In the genomic region with DNA sequence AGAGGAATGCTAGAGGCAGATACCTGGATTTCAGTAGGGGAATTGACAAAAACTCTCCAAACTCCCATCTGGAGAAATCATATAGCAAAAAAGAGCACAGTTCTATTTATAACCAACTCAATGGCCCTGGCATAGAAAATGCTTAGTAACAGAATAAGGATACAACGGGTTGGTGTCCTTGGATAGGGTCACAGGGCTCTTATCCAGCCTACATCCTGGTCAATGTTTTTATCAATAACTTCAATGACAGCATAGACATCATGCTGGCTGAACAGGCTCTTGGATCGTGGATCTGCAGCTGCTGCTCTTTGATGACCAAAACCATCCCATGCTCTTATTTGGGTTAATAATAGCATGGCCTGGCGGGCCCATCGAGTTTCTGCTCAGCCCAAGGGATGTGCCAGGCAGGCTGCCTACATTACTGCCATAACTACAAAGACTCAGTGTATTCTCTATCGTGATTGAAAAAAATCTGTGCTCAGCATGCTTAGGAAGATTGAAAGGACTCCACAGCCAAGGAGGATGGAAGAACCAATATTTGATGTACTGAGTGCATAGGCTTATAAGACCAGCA, we compare ENCODE assay signal across 19 mouse cellular contexts. TPM values are rescaled to one million over a fixed set of nuclear protein-coding genes. Genes with fewer than 3 reads are reported as not detected.
DNase-seq lines count a peak whose midpoint lies in the region; ATAC-seq and TF ChIP-seq lines count a peak whose summit lies in the region.
"Had no signal": no experiment of that assay in that cellular context is flagged by ENCODE, and none has a peak within 500 bp of the region (broad histone marks: within the 10 kb centered on the region; RNA-seq: fewer than 3 reads in every experiment).

No protein-coding gene starts in this region.

- H3K4me1 ChIP-seq in forebrain, embryonic 15.5 days = 0 out of 2 replicates have a peak, but pooled peaks cover 2% of the 10 kb centered on the region
- no peaks in the 10 kb centered on the region for H3K4me1 ChIP-seq in forebrain, embryonic 11.5 days (replicated peaks; ENCODE audit: control insufficient read depth, insufficient read depth, low read length)
- H3K4me1 ChIP-seq in hindbrain, postnatal 0 days (ENCODE audit: insufficient read depth, low read length) = peaks cover 6% of the 10 kb centered on the region; the same call in 1 of the 2 replicates
- H3K4me1 ChIP-seq in hindbrain, embryonic 13.5 days (replicated peaks) = no peaks in the 10 kb centered on the region; the same call in 1 of the 2 replicates
- peaks cover 4% of the 10 kb centered on the region for H3K4me1 ChIP-seq in midbrain, embryonic 15.5 days
- H3K4me1 ChIP-seq in midbrain, embryonic 14.5 days (ENCODE audit: control insufficient read depth, insufficient read depth, low read length) = no peaks in the 10 kb centered on the region
- H3K4me1 ChIP-seq in heart, embryonic 13.5 days = peaks cover 27% of the 10 kb centered on the region
- H3K4me1 ChIP-seq: hindbrain, embryonic 10.5 days; midbrain, embryonic 12.5 days had no signal

- H3K27ac ChIP-seq in forebrain, embryonic 15.5 days (replicated peaks) = no peak overlapping the region
- no peak overlapping the region for H3K27ac ChIP-seq in forebrain, embryonic 11.5 days (ENCODE audit: low read depth, low read length)
- H3K27ac ChIP-seq in hindbrain, postnatal 0 days = peak overlapping the region; percentile 74; the same call in 1 of the 2 replicates
- H3K27ac ChIP-seq in hindbrain, embryonic 13.5 days = no peak overlapping the region
- no peak overlapping the region for H3K27ac ChIP-seq in midbrain, embryonic 15.5 days
- H3K27ac ChIP-seq in midbrain, embryonic 14.5 days (replicated peaks; ENCODE audit: low read depth, low read length) = no peak overlapping the region
- H3K27ac ChIP-seq in heart, embryonic 13.5 days (replicated peaks) = peak overlapping the region; percentile 74; the same call in 1 of the 2 replicates
- H3K27ac ChIP-seq: hindbrain, embryonic 10.5 days; midbrain, embryonic 12.5 days; neural tube, embryonic 13.5 days had no signal

- ATAC-seq in forebrain, embryonic 15.5 days (replicated peaks) = peak; percentile 41; the same call in 1 of the 2 replicates
- no peak for ATAC-seq in forebrain, embryonic 11.5 days (replicated peaks; ENCODE audit: low FRiP score)
- ATAC-seq in hindbrain, postnatal 0 days = peak; percentile 72
- no peak for ATAC-seq in hindbrain, embryonic 13.5 days (ENCODE audit: low FRiP score)
- peak; percentile 80 for ATAC-seq in midbrain, embryonic 15.5 days (replicated peaks)
- ATAC-seq in midbrain, embryonic 14.5 days (ENCODE audit: low FRiP score, low TSS enrichment) = no peak
- no peak for ATAC-seq in heart, embryonic 13.5 days (ENCODE audit: extremely low read depth, insufficient number of reproducible peaks, low FRiP score, low TSS enrichment)

- no peak for DNase-seq in forebrain, embryonic 11.5 days (ENCODE audit: low spot score)
- DNase-seq in hindbrain, postnatal 0 days (ENCODE audit: low spot score) = peak; percentile 35
- DNase-seq in midbrain, embryonic 14.5 days = no peak
- DNase-seq in retina, embryonic 14.5 days (ENCODE audit: low spot score) = no peak
- DNase-seq: adrenal gland, adult 8-10 months; cerebellum, adult 9-10 months; embryo, embryonic 11 days; kidney, adult 11 months; kidney, postnatal 25 days; lung, postnatal 14 days had no signal

- H3K36me3 ChIP-seq in forebrain, embryonic 15.5 days = no peaks in the 10 kb centered on the region
- H3K36me3 ChIP-seq in forebrain, embryonic 11.5 days (ENCODE audit: control insufficient read depth, insufficient read depth, low read length) = no peaks in the 10 kb centered on the region
- H3K36me3 ChIP-seq in hindbrain, postnatal 0 days (ENCODE audit: insufficient read depth, low read length) = no peaks in the 10 kb centered on the region
- H3K36me3 ChIP-seq in hindbrain, embryonic 13.5 days = no peaks in the 10 kb centered on the region
- H3K36me3 ChIP-seq in midbrain, embryonic 15.5 days (replicated peaks) = no peaks in the 10 kb centered on the region
- H3K36me3 ChIP-seq in midbrain, embryonic 14.5 days (ENCODE audit: control insufficient read depth, insufficient read depth, low read length) = no peaks in the 10 kb centered on the region
- no peaks in the 10 kb centered on the region for H3K36me3 ChIP-seq in heart, embryonic 13.5 days
- H3K36me3 ChIP-seq: hindbrain, embryonic 10.5 days; midbrain, embryonic 12.5 days; neural tube, embryonic 13.5 days had no signal

- H3K4me3 ChIP-seq in forebrain, embryonic 15.5 days = no peak overlapping the region
- H3K4me3 ChIP-seq in forebrain, embryonic 11.5 days (ENCODE audit: low read depth, low read length) = no peak overlapping the region
- H3K4me3 ChIP-seq in hindbrain, postnatal 0 days (ENCODE audit: low read length) = no peak overlapping the region
- H3K4me3 ChIP-seq in hindbrain, embryonic 13.5 days = no peak overlapping the region
- no peak overlapping the region for H3K4me3 ChIP-seq in midbrain, embryonic 15.5 days
- no peak overlapping the region for H3K4me3 ChIP-seq in midbrain, embryonic 14.5 days (replicated peaks; ENCODE audit: low read depth, low read length)
- H3K4me3 ChIP-seq in heart, embryonic 13.5 days = no peak overlapping the region
- H3K4me3 ChIP-seq: erythroblast, embryonic 14.5 days; hindbrain, embryonic 10.5 days; midbrain, embryonic 12.5 days; neural tube, embryonic 13.5 days had no signal

- WGBS in forebrain, embryonic 15.5 days = 70% methylated on average over 5 of the region's 5 CpGs
- 85% methylated on average over 5 of the region's 5 CpGs for WGBS in forebrain, embryonic 11.5 days
- 50% methylated on average over 5 of the region's 5 CpGs for WGBS in hindbrain, postnatal 0 days
- WGBS in hindbrain, embryonic 13.5 days = 81% methylated on average over 5 of the region's 5 CpGs
- WGBS in midbrain, embryonic 15.5 days = 62% methylated on average over 5 of the region's 5 CpGs
- WGBS in midbrain, embryonic 14.5 days = 72% methylated on average over 5 of the region's 5 CpGs
- 61% methylated on average over 5 of the region's 5 CpGs for WGBS in heart, embryonic 13.5 days

- no peak overlapping the region for H3K4me2 ChIP-seq in forebrain, embryonic 15.5 days (replicated peaks)
- no peak overlapping the region for H3K4me2 ChIP-seq in forebrain, embryonic 11.5 days (ENCODE audit: low read depth, low read length, severe bottlenecking)
- H3K4me2 ChIP-seq in hindbrain, postnatal 0 days (ENCODE audit: low read depth, low read length) = no peak overlapping the region
- no peak overlapping the region for H3K4me2 ChIP-seq in hindbrain, embryonic 13.5 days
- H3K4me2 ChIP-seq in midbrain, embryonic 15.5 days = no peak overlapping the region
- H3K4me2 ChIP-seq in midbrain, embryonic 14.5 days (ENCODE audit: low read length) = no peak overlapping the region
- H3K4me2 ChIP-seq in heart, embryonic 13.5 days = no peak overlapping the region
- H3K4me2 ChIP-seq: liver, embryonic 11.5 days; midbrain, embryonic 12.5 days; neural tube, embryonic 13.5 days had no signal

- no peaks in the 10 kb centered on the region for H3K9me3 ChIP-seq in forebrain, embryonic 15.5 days
- no peaks in the 10 kb centered on the region for H3K9me3 ChIP-seq in forebrain, embryonic 11.5 days (ENCODE audit: control insufficient read depth, low read length)
- H3K9me3 ChIP-seq in hindbrain, postnatal 0 days (ENCODE audit: low read length) = no peaks in the 10 kb centered on the region
- no peaks in the 10 kb centered on the region for H3K9me3 ChIP-seq in hindbrain, embryonic 13.5 days
- no peaks in the 10 kb centered on the region for H3K9me3 ChIP-seq in midbrain, embryonic 15.5 days
- H3K9me3 ChIP-seq in midbrain, embryonic 14.5 days (ENCODE audit: control insufficient read depth, low read length) = no peaks in the 10 kb centered on the region
- H3K9me3 ChIP-seq in heart, embryonic 13.5 days = no peaks in the 10 kb centered on the region
- H3K9me3 ChIP-seq: hindbrain, embryonic 10.5 days; midbrain, embryonic 12.5 days; neural tube, embryonic 13.5 days had no signal

- TF ChIP-seq CTCF in hindbrain, postnatal 0 days (IDR thresholded peaks at IDR 0.05; ENCODE audit: low read depth) = no peak

- no peak overlapping the region for H3K9ac ChIP-seq in forebrain, embryonic 15.5 days (replicated peaks)
- no peak overlapping the region for H3K9ac ChIP-seq in forebrain, embryonic 11.5 days (ENCODE audit: low read length)
- H3K9ac ChIP-seq in hindbrain, postnatal 0 days (replicated peaks; ENCODE audit: low read length) = no peak overlapping the region
- H3K9ac ChIP-seq in hindbrain, embryonic 13.5 days = no peak overlapping the region
- no peak overlapping the region for H3K9ac ChIP-seq in midbrain, embryonic 15.5 days
- H3K9ac ChIP-seq in midbrain, embryonic 14.5 days (replicated peaks; ENCODE audit: low read length) = no peak overlapping the region
- no peak overlapping the region for H3K9ac ChIP-seq in heart, embryonic 13.5 days
- H3K9ac ChIP-seq: midbrain, embryonic 12.5 days; neural tube, embryonic 13.5 days had no signal

- H3K27me3 ChIP-seq in forebrain, embryonic 15.5 days = no peaks in the 10 kb centered on the region
- H3K27me3 ChIP-seq in forebrain, embryonic 11.5 days (ENCODE audit: control insufficient read depth, insufficient read depth, low read length) = no peaks in the 10 kb centered on the region
- no peaks in the 10 kb centered on the region for H3K27me3 ChIP-seq in hindbrain, postnatal 0 days (ENCODE audit: insufficient read depth, low read length)
- H3K27me3 ChIP-seq in hindbrain, embryonic 13.5 days = no peaks in the 10 kb centered on the region
- H3K27me3 ChIP-seq in midbrain, embryonic 15.5 days (replicated peaks) = no peaks in the 10 kb centered on the region
- H3K27me3 ChIP-seq in midbrain, embryonic 14.5 days (ENCODE audit: control insufficient read depth, insufficient read depth, low read length) = no peaks in the 10 kb centered on the region
- H3K27me3 ChIP-seq in heart, embryonic 13.5 days (replicated peaks) = 0 out of 2 replicates have a peak, but pooled peaks cover 5% of the 10 kb centered on the region
- H3K27me3 ChIP-seq: midbrain, embryonic 12.5 days; neural tube, embryonic 13.5 days had no signal

RNA-seq across cellular contexts. Expression of gene Plekhg1, which starts 44.7 kb away (rescaled TPM):
- 4.4 and 4.6 TPM in 2 replicates for polyA plus RNA-seq in forebrain, embryonic 15.5 days (2015; fragmentation: Nextera tagmentation; extraction: Ambion mirVana)
- polyA plus RNA-seq in forebrain, embryonic 11.5 days (2014; fragmentation: Nextera tagmentation; extraction: Ambion mirVana) = 15.7 and 16.8 TPM in 2 replicates
- 14.8 and 24.4 TPM in 2 replicates for total RNA-seq in hindbrain, postnatal 0 days (2014; rRNA removed)
- 6.8 and 10.2 TPM in 2 replicates for polyA plus RNA-seq in hindbrain, postnatal 0 days (2015; fragmentation: Nextera tagmentation; extraction: Ambion mirVana)
- 7.4 and 9.0 TPM in 2 replicates for polyA plus RNA-seq in hindbrain, embryonic 13.5 days (2015; fragmentation: Nextera tagmentation; extraction: Ambion mirVana)
- 8.0 and 8.6 TPM in 2 replicates for polyA plus RNA-seq in midbrain, embryonic 15.5 days (2015; fragmentation: Nextera tagmentation; extraction: Ambion mirVana)
- polyA plus RNA-seq in midbrain, embryonic 14.5 days (2014; fragmentation: Nextera tagmentation; extraction: Ambion mirVana) = 3.4 and 8.9 TPM in 2 replicates
- polyA plus RNA-seq in heart, embryonic 13.5 days (2015; fragmentation: Nextera tagmentation; extraction: Ambion mirVana) = 5.9 and 7.4 TPM in 2 replicates
- polyA plus RNA-seq: erythroblast, embryonic 14.5 days had no signal

Comparison
In these comparisons a context has a peak if more than half of its experiments do, and no peak if none do; other contexts are left out.
1. ATAC-seq: peak in forebrain, embryonic 15.5 days (single experiment), hindbrain, postnatal 0 days (single experiment) and midbrain, embryonic 15.5 days (single experiment); none in forebrain, embryonic 11.5 days (single experiment), hindbrain, embryonic 13.5 days (single experiment), midbrain, embryonic 14.5 days (single experiment) and heart, embryonic 13.5 days (single experiment).
2. H3K27ac ChIP-seq: peak in hindbrain, postnatal 0 days (single experiment) and heart, embryonic 13.5 days (single experiment); none in forebrain, embryonic 15.5 days (single experiment), forebrain, embryonic 11.5 days (single experiment), hindbrain, embryonic 13.5 days (single experiment), midbrain, embryonic 15.5 days (single experiment) and midbrain, embryonic 14.5 days (single experiment).